In the genomic region with DNA sequence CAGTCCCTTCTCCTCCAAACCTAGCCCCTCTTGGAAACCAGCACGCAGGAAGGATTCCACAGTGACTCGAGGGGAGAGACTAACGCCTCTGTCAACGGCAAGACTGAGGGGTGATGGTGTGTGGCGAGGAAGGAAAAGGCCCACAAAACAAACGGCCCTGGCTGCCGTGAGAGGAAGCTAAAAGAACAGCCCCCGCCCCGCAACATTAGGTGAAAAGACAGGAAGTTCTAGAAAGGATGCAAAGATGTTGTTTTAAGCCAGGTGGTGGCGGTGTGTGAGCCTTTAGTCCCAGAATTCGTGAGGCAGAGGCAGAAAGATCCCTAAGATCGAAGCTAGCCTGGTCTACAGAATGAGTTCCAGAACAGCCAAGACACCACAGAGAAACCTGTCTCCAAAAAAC, we compare ENCODE assay signal across 23 mouse cellular contexts. TPM values are rescaled to one million over a fixed set of nuclear protein-coding genes. Genes with fewer than 3 reads are reported as not detected.
DNase-seq lines count a peak whose midpoint lies in the region; ATAC-seq and TF ChIP-seq lines count a peak whose summit lies in the region.
"Had no signal": no experiment of that assay in that cellular context is flagged by ENCODE, and none has a peak within 500 bp of the region (broad histone marks: within the 10 kb centered on the region; RNA-seq: fewer than 3 reads in every experiment).

No protein-coding gene starts in this region.

- H3K4me1 ChIP-seq in kidney, postnatal 0 days (replicated peaks; ENCODE audit: insufficient read depth, low read length), result peaks cover 48% of the 10 kb centered on the region

- no peaks in the 10 kb centered on the region for H3K9me3 ChIP-seq in kidney, postnatal 0 days (replicated peaks; ENCODE audit: low read length)
- H3K9me3 ChIP-seq: forebrain, embryonic 13.5 days; G1E; limb, embryonic 15.5 days; midbrain, embryonic 12.5 days; neural tube, embryonic 15.5 days; stomach, embryonic 15.5 days had no signal

- H3K36me3 ChIP-seq in kidney, postnatal 0 days (ENCODE audit: insufficient read depth, low read length), result no peaks in the 10 kb centered on the region
- H3K36me3 ChIP-seq: G1E; limb, embryonic 15.5 days; midbrain, embryonic 12.5 days; neural tube, embryonic 15.5 days; stomach, embryonic 15.5 days had no signal

- H3K9ac ChIP-seq in kidney, postnatal 0 days (ENCODE audit: low read depth, low read length), result 0 out of 2 replicates have a peak overlapping the region, but pooled peaks have one; percentile 5
- H3K9ac ChIP-seq: forebrain, embryonic 13.5 days; limb, embryonic 15.5 days; lung, embryonic 14.5 days; midbrain, embryonic 12.5 days; neural tube, embryonic 15.5 days; stomach, embryonic 15.5 days had no signal

- DNase-seq in kidney, postnatal 0 days (ENCODE audit: low spot score), result no peak
- DNase-seq in kidney, adult 8-10 months, result no peak
- peak; percentile 48 for DNase-seq in R1 (ENCODE audit: low read depth, low spot score)
- peak; percentile 30 to 33 for DNase-seq in thymus, postnatal 36 days
- no peak for DNase-seq in urinary bladder, postnatal 14 days (ENCODE audit: low spot score)
- no peak for DNase-seq in MN1 (ENCODE audit: low spot score)
- DNase-seq: cerebellum, adult 9-11 months; gastrocnemius, postnatal 25 days; heart, postnatal 36 days; kidney, postnatal 10 days; lung, embryonic 14.5 days; lung, postnatal 4 days had no signal

- no peak overlapping the region for H3K27ac ChIP-seq in kidney, postnatal 0 days
- H3K27ac ChIP-seq: forebrain, embryonic 13.5 days; layer of hippocampus, adult 2 months; left cerebral cortex, adult 2 months; limb, embryonic 15.5 days; midbrain, embryonic 12.5 days; neural tube, embryonic 15.5 days; stomach, embryonic 15.5 days had no signal

- no peaks in the 10 kb centered on the region for H3K27me3 ChIP-seq in kidney, postnatal 0 days (ENCODE audit: insufficient read depth, low read length)
- H3K27me3 ChIP-seq: forebrain, embryonic 13.5 days; limb, embryonic 15.5 days; midbrain, embryonic 12.5 days; neural tube, embryonic 15.5 days; stomach, embryonic 15.5 days had no signal

- H3K4me2 ChIP-seq in kidney, postnatal 0 days (ENCODE audit: low read length), result no peak overlapping the region
- H3K4me2 ChIP-seq: forebrain, embryonic 13.5 days; heart, embryonic 11.5 days; limb, embryonic 15.5 days; lung, embryonic 14.5 days; midbrain, embryonic 12.5 days; neural tube, embryonic 15.5 days; stomach, embryonic 15.5 days had no signal

- no peak for ATAC-seq in kidney, postnatal 0 days (replicated peaks; ENCODE audit: low FRiP score, low read depth)
- peak; percentile 13 to 34; a peak in 2 of 4 replicates for ATAC-seq in hematopoietic stem cell, adult 5-6 weeks (replicated peaks in 1 of 2; ENCODE audit: insufficient read depth in 1 of 2, low FRiP score in 2 of 2, low TSS enrichment in 1 of 2, low read depth in 1 of 2, poor library complexity in 2 of 2, severe bottlenecking in 2 of 2)
- ATAC-seq: forebrain, embryonic 13.5 days; inflammation-experienced regulatory T-cells, adult 6 months had no signal

- 33% methylated on average over 12 of the region's 12 CpGs for WGBS in kidney, postnatal 0 days

- TF ChIP-seq CTCF in kidney, postnatal 0 days (IDR thresholded peaks at IDR 0.05; ENCODE audit: low read depth), result no peak

- no peak overlapping the region for H3K4me3 ChIP-seq in kidney, postnatal 0 days (replicated peaks; ENCODE audit: low read depth, low read length)
- H3K4me3 ChIP-seq: forebrain, embryonic 13.5 days; layer of hippocampus, adult 2 months; left cerebral cortex, adult 2 months; limb, embryonic 15.5 days; midbrain, embryonic 12.5 days; neural tube, embryonic 15.5 days; stomach, embryonic 15.5 days had no signal

RNA-seq across cellular contexts. Expression of gene Tcf7l1, which starts 43.3 kb away (rescaled TPM):
- polyA plus RNA-seq in kidney, postnatal 0 days (2015; fragmentation: Nextera tagmentation; extraction: Ambion mirVana), result 23.8 and 25.0 TPM in 2 replicates
- total RNA-seq in hematopoietic stem cell, adult 5-6 weeks (2017), result 0.25 and 0.50 TPM in 2 replicates
- polyA plus RNA-seq: G1E had no signal

Comparison
In these comparisons a context has a peak if more than half of its experiments do, and no peak if none do; other contexts are left out.
1. DNase-seq: peak in R1 (single experiment) and thymus, postnatal 36 days (2 of 2); none in kidney, postnatal 0 days (single experiment), kidney, adult 8-10 months (0 of 2), urinary bladder, postnatal 14 days (single experiment) and MN1 (single experiment).